Mouse (Mus musculus) gastrocnemius, adult 18-20 months (tissue): ENCODE results near the gene Caskin2. TPM values are rescaled to one million over a fixed set of nuclear protein-coding genes. Genes with fewer than 3 reads are reported as not detected.
A peak's percentile ranks its signal among the peaks of the same experiment; 100 is the strongest.
"Not testable (repeated sequence)": the region's sequence is repeated elsewhere in the genome, so short reads cannot be mapped to it uniquely, and the experiment has no call there.

Experiments used
- DNase-seq: peaks from one replicate; pipeline ENCODE4 v3.0.0; 2021; ENCODE audit warnings: low spot score
- microRNA-seq: library from miRNA; unstranded; fragments of <30 nt; microRNA quantifications from one replicate; pipeline ENCODE4 v1.2.0, GENCODE M21; 2021
- total RNA-seq, 2 experiments: library from RNA; stranded (reverse); gene quantifications; 2 replicates each; pipeline ENCODE4 v1.2.3; 2021

The Caskin2 gene
- total RNA-seq, 2 experiments from 2014 or later: 13.1 to 18.2 TPM

DNA sequence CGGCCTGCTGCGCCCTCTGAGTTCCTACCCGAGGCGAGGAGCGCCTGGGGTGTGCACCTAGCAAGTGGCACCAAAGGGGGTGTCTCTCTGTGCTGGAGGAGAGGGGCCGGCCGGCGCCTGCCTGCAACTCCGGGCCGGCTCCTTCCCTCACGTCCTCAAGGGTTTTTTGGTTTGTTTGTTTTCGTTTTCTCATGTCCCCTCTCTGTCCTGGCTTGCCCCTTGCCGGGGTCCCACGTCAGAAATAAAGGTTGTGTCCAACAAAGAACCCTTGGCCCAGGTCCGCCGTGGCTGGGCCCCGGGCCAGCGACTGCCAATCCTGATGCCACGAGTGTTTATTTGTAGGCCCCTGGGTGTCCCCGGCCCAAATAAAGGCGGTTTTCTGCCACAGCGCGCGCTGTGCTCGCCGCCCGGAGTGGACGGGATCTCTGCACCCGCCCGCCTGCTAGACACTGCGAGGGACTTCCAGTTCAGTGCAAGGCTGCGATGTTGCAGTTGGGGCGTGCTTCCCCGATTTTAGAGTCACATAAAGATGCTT is 47.8 kb downstream of the Caskin2 start:
- peak; percentile 44 for DNase-seq

DNA sequence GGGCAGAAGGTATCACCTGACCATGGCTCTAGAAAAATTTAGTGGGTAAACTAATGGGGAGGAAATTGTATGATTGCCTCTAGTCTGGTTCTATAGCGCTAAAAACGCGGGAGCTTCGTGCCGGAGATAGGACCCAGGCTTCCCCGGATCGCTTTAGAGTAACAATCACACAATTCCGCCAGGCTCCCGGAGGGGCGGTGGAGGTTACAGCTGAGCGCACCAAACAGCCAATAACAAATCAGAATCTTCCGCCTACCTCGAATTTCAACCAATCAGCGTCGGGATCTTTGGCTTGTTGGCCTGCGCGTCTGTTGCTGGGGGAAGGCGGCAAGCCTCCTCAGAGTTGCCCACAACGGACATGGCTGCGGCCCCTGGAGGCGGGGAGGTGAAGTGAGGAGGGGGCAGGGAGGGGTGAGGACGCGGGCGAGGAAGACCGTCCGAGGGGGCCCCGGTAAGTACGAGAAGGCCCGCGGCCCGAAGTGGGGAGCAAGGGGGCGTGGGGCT is 48.3 kb downstream of the Caskin2 start, which contains the start of gene Tmem94:
Tmem94 (plus strand) TSS at position 331 of the 504 bp plus-strand sequence.
- peak; percentile 99 for DNase-seq

- DNase-seq: no peak
Measured at GRCm38 (mm10) chr11:115764698-115765097, 48.7 kb downstream of the Caskin2 start.

- not testable (repeated sequence) for DNase-seq
Measured at GRCm38 (mm10) chr11:115762176-115762575, 51.3 kb downstream of the Caskin2 start.

- DNase-seq: no peak
Measured at GRCm38 (mm10) chr11:115753485-115753884, 60.0 kb downstream of the Caskin2 start.

DNA sequence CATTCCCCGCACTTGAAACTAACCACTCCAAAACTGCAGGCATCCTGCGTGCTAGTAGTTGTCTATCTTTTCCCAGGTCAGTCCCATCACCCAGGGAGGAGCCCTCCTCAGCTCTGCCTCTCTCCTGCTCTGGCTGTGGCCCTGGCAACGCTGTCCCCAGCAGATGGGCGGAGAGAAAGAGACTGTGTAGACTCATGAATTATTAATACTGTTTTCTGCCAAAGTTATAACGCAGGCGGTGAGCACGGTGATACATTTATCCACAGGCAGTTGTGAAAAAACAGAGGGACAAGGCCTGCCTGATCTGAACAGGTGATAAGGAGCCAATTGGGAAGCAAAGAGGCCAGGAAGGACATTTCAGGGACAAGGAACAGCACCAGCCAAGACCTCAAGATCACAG is 60.8 kb downstream of the Caskin2 start:
- DNase-seq: no peak

DNA sequence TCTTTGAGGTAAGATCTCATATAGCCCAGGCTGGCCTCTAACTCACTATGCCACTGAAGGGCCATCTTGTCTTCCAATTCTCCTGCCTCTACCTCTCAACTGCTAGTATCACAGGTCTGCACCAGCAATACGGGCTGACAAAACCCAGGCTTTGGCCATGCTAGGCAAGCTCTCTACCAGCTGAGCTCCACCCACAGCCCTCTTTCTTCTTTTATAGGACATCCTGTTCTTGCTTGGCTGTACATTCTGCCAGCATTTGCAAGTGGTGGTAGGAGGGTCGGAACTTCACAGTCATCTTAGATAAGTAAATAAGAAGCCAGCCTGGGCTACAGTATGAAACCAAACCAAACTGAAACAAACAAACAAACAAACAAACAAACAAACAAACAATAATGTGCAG is 61.7 kb downstream of the Caskin2 start:
- DNase-seq: no peak

GRCm38 (mm10) chr11:115749834-115750233 is 63.6 kb downstream of the Caskin2 start:
- DNase-seq: no peak

Small RNA genes lying within 50 kb of the gene (microRNA-seq; reads per million reads assigned to microRNA genes)
- gene Mir5621: 4.8 reads per million, percentile 8 among the genes with 10 or more reads in this experiment

Other genes starting within 250 kb of the Caskin2 start
- 10 to 100 TPM; 17.8 to 18.0 TPM for gene Nup85, start 249.2 kb downstream of the Caskin2 start, total RNA-seq
- gene Mrps7, start 209.7 kb downstream of the Caskin2 start, total RNA-seq: 10 to 100 TPM; 73.3 to 79.3 TPM
- 10 to 100 TPM; 15.4 to 18.8 TPM for gene Gga3, start 209.6 kb downstream of the Caskin2 start, total RNA-seq
- 10 to 100 TPM; 42.3 to 45.0 TPM for gene Mif4gd, start 200.7 kb downstream of the Caskin2 start, total RNA-seq
- 10 to 100 TPM; 38.8 to 44.4 TPM for gene Slc25a19, start 185.3 kb downstream of the Caskin2 start, total RNA-seq
- 10 to 100 TPM; 63.9 to 66.6 TPM for gene Grb2, start 105.0 kb downstream of the Caskin2 start, total RNA-seq
- 10 to 100 TPM; 85.1 to 88.2 TPM for gene Tmem94, start 48.2 kb downstream of the Caskin2 start, total RNA-seq
- gene Tsen54, start 1.1 kb upstream of the Caskin2 start, total RNA-seq: 1 to 10 TPM; 5.0 to 6.5 TPM
- gene Llgl2, start 10.4 kb upstream of the Caskin2 start, total RNA-seq: 1 to 10 TPM; 6.3 to 8.1 TPM
- not detected for gene Myo15b, start 44.8 kb upstream of the Caskin2 start, total RNA-seq
- 1 to 10 TPM in 1 of 2 experiments, under 1 TPM in 1; 0.38 to 1.1 TPM for gene Smim5, start 86.3 kb upstream of the Caskin2 start, total RNA-seq
- gene Smim6, start 98.4 kb upstream of the Caskin2 start, total RNA-seq: not detected
- 10 to 100 TPM in 1 of 2 experiments, 1 to 10 TPM in 1; 9.2 to 10.1 TPM for gene Sap30bp, start 119.6 kb upstream of the Caskin2 start, total RNA-seq
- gene Recql5, start 119.8 kb upstream of the Caskin2 start, total RNA-seq: 1 to 10 TPM; 6.5 to 7.2 TPM
- 1 to 10 TPM; 3.5 to 5.3 TPM for gene Itgb4, start 161.1 kb upstream of the Caskin2 start, total RNA-seq
- 1 to 10 TPM; 2.6 to 3.2 TPM for gene Galk1, start 199.1 kb upstream of the Caskin2 start, total RNA-seq
- gene H3f3b, start 214.3 kb upstream of the Caskin2 start, total RNA-seq: 10 to 100 TPM; 49.1 to 71.3 TPM
- 1 to 10 TPM; 5.1 to 7.5 TPM for gene Unk, start 216.7 kb upstream of the Caskin2 start, total RNA-seq